10 mouse cellular contexts compared by ENCODE assay signal in genomic region chr11:100822365-100822764, GRCm38 (mm10). TPM values are rescaled to one million over a fixed set of nuclear protein-coding genes. Genes with fewer than 3 reads are reported as not detected.
DNase-seq lines count a peak whose midpoint lies in the region; ATAC-seq and TF ChIP-seq lines count a peak whose summit lies in the region.
"Had no signal": no experiment of that assay in that cellular context is flagged by ENCODE, and none has a peak within 500 bp of the region (broad histone marks: within the 10 kb centered on the region; RNA-seq: fewer than 3 reads in every experiment).

No protein-coding gene starts in this region.

- H3K27me3 ChIP-seq in kidney, adult 2 months (replicated peaks; ENCODE audit: control insufficient read depth, insufficient read depth, low read length), result no peaks in the 10 kb centered on the region
- no peaks in the 10 kb centered on the region for H3K27me3 ChIP-seq in lung, embryonic 16.5 days (ENCODE audit: control insufficient read depth, insufficient read depth, low read depth, low read length)
- no peaks in the 10 kb centered on the region for H3K27me3 ChIP-seq in stomach, embryonic 16.5 days (ENCODE audit: control insufficient read depth, insufficient read depth, low read length)
- H3K27me3 ChIP-seq in forebrain, embryonic 11.5 days (ENCODE audit: control insufficient read depth, insufficient read depth, low read length), result no peaks in the 10 kb centered on the region

- no peak overlapping the region for H3K9ac ChIP-seq in lung, embryonic 16.5 days (ENCODE audit: low read length)
- no peak overlapping the region for H3K9ac ChIP-seq in stomach, embryonic 16.5 days (ENCODE audit: low read length)
- no peak overlapping the region for H3K9ac ChIP-seq in forebrain, embryonic 11.5 days (ENCODE audit: low read length)

- H3K4me1 ChIP-seq in kidney, adult 2 months (ENCODE audit: control insufficient read depth, insufficient read depth, low read length), result peaks cover 3% of the 10 kb centered on the region
- 0 out of 2 replicates have a peak, but pooled peaks cover 6% of the 10 kb centered on the region for H3K4me1 ChIP-seq in lung, embryonic 16.5 days (replicated peaks; ENCODE audit: control insufficient read depth, insufficient read depth, low read length)
- H3K4me1 ChIP-seq in stomach, embryonic 16.5 days (ENCODE audit: control insufficient read depth, insufficient read depth, low read length), result peaks cover 5% of the 10 kb centered on the region; the same call in 1 of the 2 replicates
- no peaks in the 10 kb centered on the region for H3K4me1 ChIP-seq in forebrain, embryonic 11.5 days (replicated peaks; ENCODE audit: control insufficient read depth, insufficient read depth, low read length)

- no peak for TF ChIP-seq CTCF in kidney, adult 2 months (conservative IDR thresholded peaks at IDR 0.05; ENCODE audit: insufficient read depth, insufficient read length, low read depth, low read length)

- no peaks in the 10 kb centered on the region for H3K9me3 ChIP-seq in lung, embryonic 16.5 days (ENCODE audit: control insufficient read depth, low read length)
- no peaks in the 10 kb centered on the region for H3K9me3 ChIP-seq in stomach, embryonic 16.5 days (replicated peaks; ENCODE audit: control insufficient read depth, low read length)
- no peaks in the 10 kb centered on the region; the same call in 1 of the 2 replicates for H3K9me3 ChIP-seq in forebrain, embryonic 11.5 days (ENCODE audit: control insufficient read depth, low read length)

- peak overlapping the region; percentile 39; the same call in 1 of the 2 replicates for H3K4me3 ChIP-seq in kidney, adult 2 months (ENCODE audit: insufficient read depth, low read depth, low read length)
- H3K4me3 ChIP-seq in lung, embryonic 16.5 days (ENCODE audit: low read length), result no peak overlapping the region; the same call in 1 of the 2 replicates
- H3K4me3 ChIP-seq in stomach, embryonic 16.5 days (replicated peaks; ENCODE audit: low read length), result peak overlapping the region; percentile 2; the same call in 1 of the 2 replicates
- H3K4me3 ChIP-seq in forebrain, embryonic 11.5 days (ENCODE audit: low read depth, low read length), result no peak overlapping the region

- H3K36me3 ChIP-seq in kidney, adult 2 months (ENCODE audit: control insufficient read depth, insufficient read depth, low read length), result no peaks in the 10 kb centered on the region
- no peaks in the 10 kb centered on the region for H3K36me3 ChIP-seq in lung, embryonic 16.5 days (ENCODE audit: control insufficient read depth, insufficient read depth, low read length)
- H3K36me3 ChIP-seq in stomach, embryonic 16.5 days (ENCODE audit: control insufficient read depth, insufficient read depth, low read length), result no peaks in the 10 kb centered on the region
- H3K36me3 ChIP-seq in forebrain, embryonic 11.5 days (ENCODE audit: control insufficient read depth, insufficient read depth, low read length), result no peaks in the 10 kb centered on the region

- 51% methylated on average over 12 of the region's 12 CpGs for WGBS in kidney, adult 2 months
- WGBS in lung, embryonic 16.5 days, result 40% methylated on average over 12 of the region's 12 CpGs
- 48% methylated on average over 12 of the region's 12 CpGs for WGBS in stomach, embryonic 16.5 days
- 83% methylated on average over 12 of the region's 12 CpGs for WGBS in forebrain, embryonic 11.5 days

- no peak for TF ChIP-seq POLR2A in kidney, adult 2 months (IDR thresholded peaks at IDR 0.05; ENCODE audit: low read depth, low read length)

- peak; percentile 72 for ATAC-seq in granulocyte monocyte progenitor cell, adult 5-6 weeks (replicated peaks; ENCODE audit: poor library complexity, severe bottlenecking)
- peak; percentile 75 for ATAC-seq in lung, embryonic 16.5 days (ENCODE audit: low read depth)
- no peak for ATAC-seq in stomach, embryonic 16.5 days (ENCODE audit: insufficient read depth, low FRiP score)
- ATAC-seq in forebrain, embryonic 11.5 days (replicated peaks; ENCODE audit: low FRiP score), result no peak

- DNase-seq in cerebellum, adult 18-20 months, result peak; percentile 42 to 50
- DNase-seq in cerebellum, postnatal 10 days, result no peak
- peak; percentile 77 for DNase-seq in kidney, adult 2 months
- no peak for DNase-seq in retina, embryonic 14.5 days (ENCODE audit: low spot score)
- DNase-seq in forebrain, embryonic 11.5 days (ENCODE audit: low spot score), result no peak

- peak overlapping the region; percentile 75; the same call in 1 of the 2 replicates for H3K27ac ChIP-seq in kidney, adult 2 months (ENCODE audit: insufficient read depth, low read depth, low read length)
- peak overlapping the region; percentile 4; the same call in 1 of the 2 replicates for H3K27ac ChIP-seq in lung, embryonic 16.5 days (ENCODE audit: low read length)
- peak overlapping the region; percentile 9; the same call in 1 of the 2 replicates for H3K27ac ChIP-seq in stomach, embryonic 16.5 days (ENCODE audit: low read length)
- no peak overlapping the region for H3K27ac ChIP-seq in forebrain, embryonic 11.5 days (ENCODE audit: low read depth, low read length)

- no peak overlapping the region; the same call in 1 of the 2 replicates for H3K4me2 ChIP-seq in lung, embryonic 16.5 days (ENCODE audit: low read depth, low read length)
- H3K4me2 ChIP-seq in stomach, embryonic 16.5 days (ENCODE audit: low read depth, low read length), result no peak overlapping the region
- H3K4me2 ChIP-seq in forebrain, embryonic 11.5 days (ENCODE audit: low read depth, low read length, severe bottlenecking), result no peak overlapping the region

RNA-seq across cellular contexts. Expression of gene Stat5b, which starts 28.2 kb away (rescaled TPM):
- 35.5 and 40.5 TPM in 2 replicates for total RNA-seq in granulocyte monocyte progenitor cell, adult 5-6 weeks (2014; fragmentation: Nextera tagmentation)
- 36.8 and 37.1 TPM in 2 replicates for total RNA-seq in granulocyte monocyte progenitor cell, adult 5-6 weeks (2017)
- 23.2 and 24.0 TPM in 2 replicates for polyA plus RNA-seq in kidney, adult 2 months (2012; rRNA removed)
- polyA plus RNA-seq in lung, embryonic 16.5 days (2015; fragmentation: Nextera tagmentation; extraction: Ambion mirVana), result 27.2 and 28.4 TPM in 2 replicates
- polyA plus RNA-seq in stomach, embryonic 16.5 days (2015; fragmentation: Nextera tagmentation; extraction: Ambion mirVana), result 26.2 and 27.4 TPM in 2 replicates
- polyA plus RNA-seq in forebrain, embryonic 11.5 days (2014; fragmentation: Nextera tagmentation; extraction: Ambion mirVana), result 18.7 and 19.1 TPM in 2 replicates

RNA-seq across cellular contexts. Expression of gene Stat5a, which starts 36.8 kb away (rescaled TPM):
- 33.7 and 36.6 TPM in 2 replicates for total RNA-seq in granulocyte monocyte progenitor cell, adult 5-6 weeks (2014; fragmentation: Nextera tagmentation)
- 28.9 and 29.0 TPM in 2 replicates for total RNA-seq in granulocyte monocyte progenitor cell, adult 5-6 weeks (2017)
- polyA plus RNA-seq in kidney, adult 2 months (2012; rRNA removed), result 15.8 and 16.6 TPM in 2 replicates
- polyA plus RNA-seq in lung, embryonic 16.5 days (2015; fragmentation: Nextera tagmentation; extraction: Ambion mirVana), result 11.0 and 11.3 TPM in 2 replicates
- 12.0 and 14.0 TPM in 2 replicates for polyA plus RNA-seq in stomach, embryonic 16.5 days (2015; fragmentation: Nextera tagmentation; extraction: Ambion mirVana)
- 1.3 and 1.5 TPM in 2 replicates for polyA plus RNA-seq in forebrain, embryonic 11.5 days (2014; fragmentation: Nextera tagmentation; extraction: Ambion mirVana)

RNA-seq across cellular contexts. Expression of gene Ghdc, which starts 51.6 kb away (rescaled TPM):
- 1.8 and 1.9 TPM in 2 replicates for total RNA-seq in granulocyte monocyte progenitor cell, adult 5-6 weeks (2014; fragmentation: Nextera tagmentation)
- total RNA-seq in granulocyte monocyte progenitor cell, adult 5-6 weeks (2017), result 3.1 and 3.4 TPM in 2 replicates
- polyA plus RNA-seq in kidney, adult 2 months (2012; rRNA removed), result 30.4 and 31.8 TPM in 2 replicates
- polyA plus RNA-seq in lung, embryonic 16.5 days (2015; fragmentation: Nextera tagmentation; extraction: Ambion mirVana), result 6.2 and 6.8 TPM in 2 replicates
- 6.5 and 7.2 TPM in 2 replicates for polyA plus RNA-seq in stomach, embryonic 16.5 days (2015; fragmentation: Nextera tagmentation; extraction: Ambion mirVana)
- polyA plus RNA-seq in forebrain, embryonic 11.5 days (2014; fragmentation: Nextera tagmentation; extraction: Ambion mirVana), result 2.1 and 2.9 TPM in 2 replicates

RNA-seq across cellular contexts. Expression of gene Hcrt, which starts 59.6 kb away (rescaled TPM):
- not detected in 2 replicates for total RNA-seq in granulocyte monocyte progenitor cell, adult 5-6 weeks (2014; fragmentation: Nextera tagmentation)
- not detected in 2 replicates for total RNA-seq in granulocyte monocyte progenitor cell, adult 5-6 weeks (2017)
- polyA plus RNA-seq in kidney, adult 2 months (2012; rRNA removed), result not detected in 2 replicates
- not detected in 2 replicates for polyA plus RNA-seq in lung, embryonic 16.5 days (2015; fragmentation: Nextera tagmentation; extraction: Ambion mirVana)
- polyA plus RNA-seq in stomach, embryonic 16.5 days (2015; fragmentation: Nextera tagmentation; extraction: Ambion mirVana), result not detected in 2 replicates
- not detected in 2 replicates for polyA plus RNA-seq in forebrain, embryonic 11.5 days (2014; fragmentation: Nextera tagmentation; extraction: Ambion mirVana)
- polyA plus RNA-seq: C2C12; neural tube, embryonic 11.5 days had no signal

Comparison
In these comparisons a context has a peak if more than half of its experiments do, and no peak if none do; other contexts are left out.
1. DNase-seq: peak in cerebellum, adult 18-20 months (2 of 2) and kidney, adult 2 months (single experiment); none in cerebellum, postnatal 10 days (0 of 2), retina, embryonic 14.5 days (single experiment) and forebrain, embryonic 11.5 days (single experiment).
2. ATAC-seq: peak in granulocyte monocyte progenitor cell, adult 5-6 weeks (single experiment) and lung, embryonic 16.5 days (single experiment); none in stomach, embryonic 16.5 days (single experiment) and forebrain, embryonic 11.5 days (single experiment).
3. H3K4me3 ChIP-seq: peak in kidney, adult 2 months (single experiment) and stomach, embryonic 16.5 days (single experiment); none in lung, embryonic 16.5 days (single experiment) and forebrain, embryonic 11.5 days (single experiment).